Mouse (Mus musculus): Measurements from ENCODE around the gene Ptcd2. TPM values are rescaled to one million over a fixed set of nuclear protein-coding genes. Genes with fewer than 3 reads are reported as not detected.
A peak's percentile ranks its signal among the peaks of the same experiment; 100 is the strongest.

Ptcd2 gene
- 40.8 and 41.1 TPM in 2 replicates for total RNA-seq (2021)
- long read RNA-seq, transcript Ptcd2-201 (10 exons, 1,704 nt) = major isoform, 66 of 80 reads
- long read RNA-seq, partial matches to known transcripts = 10 of 80 reads
- long read RNA-seq, other reads (novel, unspliced or antisense) = 4 of 80 reads

DNA sequence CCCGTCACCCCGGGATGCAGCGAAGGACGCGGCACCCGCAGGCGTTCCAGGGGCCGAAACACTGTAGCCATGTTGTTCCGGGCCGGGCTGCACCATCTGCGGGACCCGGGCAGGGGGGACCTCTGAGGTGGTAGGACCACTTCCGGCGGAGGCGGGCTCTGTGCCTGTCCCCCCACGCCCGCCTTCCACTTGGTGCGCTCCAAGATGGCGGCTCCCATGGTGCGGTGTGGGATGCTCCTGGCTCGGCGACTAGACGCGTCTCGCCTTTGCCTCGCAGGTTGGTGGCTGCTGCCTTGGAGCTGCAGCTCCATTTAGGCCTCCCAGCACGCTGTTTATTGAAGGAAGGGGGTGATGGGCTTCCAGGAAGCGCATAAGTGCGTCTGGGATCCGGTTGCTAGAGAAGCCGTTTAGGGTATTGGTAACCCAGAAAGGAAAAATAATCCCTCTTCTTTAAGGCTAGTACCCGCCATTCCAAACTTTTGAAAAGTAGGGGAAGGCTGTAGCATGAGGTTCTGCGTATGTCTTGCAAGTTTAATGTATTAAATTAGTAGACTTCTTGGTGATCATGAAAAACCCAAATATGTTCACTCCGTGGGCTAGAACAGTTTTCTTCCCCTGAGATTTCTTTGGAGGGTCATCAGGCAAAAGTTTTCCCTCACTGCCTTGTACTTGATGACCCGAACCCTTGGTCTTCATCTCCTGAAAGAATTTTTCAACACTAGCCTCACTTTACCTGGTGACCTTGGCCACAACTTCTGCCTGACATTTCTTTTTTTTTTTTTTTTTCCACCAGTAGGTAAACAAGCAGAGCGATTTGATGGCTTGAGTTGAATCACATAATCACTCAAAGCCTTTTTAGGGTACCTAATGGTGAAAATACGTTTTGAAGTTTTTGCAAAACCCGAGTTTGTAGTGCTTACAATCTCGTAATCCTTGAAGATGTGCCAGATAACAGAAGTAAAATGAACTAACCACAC, at the start of gene Ptcd2, which contains the start of gene Mrps27:
Ptcd2 (minus strand) TSS at position 107 of the 977 bp plus-strand sequence.
Mrps27 (plus strand) TSS at position 188 of the 977 bp plus-strand sequence.
- peak; percentile 99 for DNase-seq

DNA sequence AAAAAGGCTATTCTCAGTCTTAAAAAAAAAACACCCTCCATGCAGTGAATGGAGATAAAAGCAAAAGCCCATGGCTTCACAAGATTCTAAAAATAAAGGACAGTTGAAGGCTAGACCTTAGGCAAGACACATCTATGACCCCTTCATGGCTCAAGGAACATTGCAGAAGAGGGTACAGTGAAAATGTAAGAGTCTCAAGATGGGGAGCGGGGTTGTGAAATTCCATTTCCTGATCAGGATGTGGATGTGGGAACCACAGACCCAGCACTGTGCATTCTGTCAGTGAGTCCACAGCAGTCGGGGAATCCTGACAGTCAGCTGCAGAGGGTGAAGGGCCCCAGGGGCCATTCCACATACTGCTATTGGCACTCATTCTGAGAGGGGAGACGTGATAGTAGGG, 48.6 kb upstream of the Ptcd2 start:
- no peak for DNase-seq

DNA sequence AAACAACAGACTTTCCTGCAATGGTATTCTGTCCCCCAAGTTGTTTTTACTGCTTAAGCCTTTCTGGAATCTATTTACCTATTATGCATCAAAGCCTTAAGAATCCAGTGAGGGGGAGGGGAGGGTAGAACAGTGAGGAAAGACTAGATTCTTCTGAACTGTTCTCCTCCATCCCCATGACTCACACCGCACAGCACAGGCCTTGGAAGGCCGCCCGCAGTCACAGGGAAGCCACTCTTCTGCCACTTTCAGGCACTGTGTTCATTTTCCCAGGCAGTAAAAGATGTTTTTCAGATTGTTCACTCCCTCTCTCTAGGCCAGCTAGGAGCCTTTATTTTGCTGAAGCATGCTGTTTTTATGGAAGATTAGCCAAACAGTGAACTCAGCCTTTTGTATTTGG, 46.9 kb upstream of the Ptcd2 start:
- DNase-seq = peak; percentile 84

DNA sequence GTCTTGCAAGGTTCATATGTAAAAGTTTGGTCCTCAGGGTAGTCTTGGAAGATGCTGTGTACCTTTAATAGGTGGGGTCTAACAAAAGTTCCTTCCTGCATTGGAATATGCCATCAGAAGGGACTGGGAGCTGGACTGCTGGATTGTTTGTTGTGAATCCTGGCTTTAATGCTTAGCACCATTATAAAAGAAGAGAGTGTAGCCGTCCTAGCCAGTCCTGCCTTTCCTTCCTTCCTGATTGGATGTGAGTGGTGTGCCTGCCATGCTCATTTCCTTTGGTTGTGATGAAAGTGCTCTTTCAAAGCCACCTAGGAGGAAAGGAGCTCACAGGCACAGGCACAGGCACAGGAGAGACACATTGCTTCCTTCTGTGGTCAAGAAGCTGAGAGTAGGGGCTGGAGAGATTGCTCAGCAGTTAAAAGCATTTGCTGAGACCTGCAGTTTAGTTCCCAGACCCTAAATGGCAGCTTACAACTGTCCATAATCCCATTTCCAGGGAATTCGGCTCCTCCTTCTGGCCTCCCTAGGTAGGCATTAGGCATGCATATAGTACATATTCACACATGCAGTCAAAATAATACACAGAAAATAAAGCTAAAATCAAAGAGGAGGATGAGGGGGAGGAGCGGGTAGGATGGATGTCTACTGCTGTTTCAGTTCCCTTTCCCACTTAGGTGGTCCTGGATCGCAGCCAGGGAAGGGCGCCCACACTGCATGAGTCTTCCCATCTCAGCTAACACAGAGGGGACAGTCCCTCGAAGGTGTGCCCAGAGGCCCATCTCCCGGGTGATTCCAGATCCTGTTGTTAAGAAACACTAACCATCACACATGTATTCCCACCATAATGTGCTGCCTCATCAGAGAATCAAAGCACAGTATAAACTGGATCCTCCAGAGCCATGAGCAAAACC, 43.7 kb upstream of the Ptcd2 start:
- DNase-seq = no peak

DNA sequence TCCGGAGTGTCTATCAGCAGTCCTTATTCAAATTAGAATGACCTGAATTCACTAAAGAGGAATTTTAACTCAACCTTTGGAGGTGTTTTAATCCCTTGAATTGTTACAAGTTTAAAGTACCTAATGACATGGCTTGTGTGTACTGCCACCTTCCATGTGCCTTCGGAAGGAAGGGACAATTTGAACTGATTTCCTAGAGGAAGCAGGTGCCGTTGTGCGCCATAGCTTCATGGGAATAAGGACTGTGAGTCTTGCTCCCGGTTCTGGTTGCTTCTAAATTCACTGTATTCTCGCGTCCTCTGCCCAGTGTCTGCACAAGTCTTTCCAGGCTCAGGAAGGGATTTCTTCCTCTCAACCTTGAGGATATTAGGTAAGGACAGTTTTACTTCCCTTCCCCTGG, 41.8 kb upstream of the Ptcd2 start:
- DNase-seq = no peak

DNA sequence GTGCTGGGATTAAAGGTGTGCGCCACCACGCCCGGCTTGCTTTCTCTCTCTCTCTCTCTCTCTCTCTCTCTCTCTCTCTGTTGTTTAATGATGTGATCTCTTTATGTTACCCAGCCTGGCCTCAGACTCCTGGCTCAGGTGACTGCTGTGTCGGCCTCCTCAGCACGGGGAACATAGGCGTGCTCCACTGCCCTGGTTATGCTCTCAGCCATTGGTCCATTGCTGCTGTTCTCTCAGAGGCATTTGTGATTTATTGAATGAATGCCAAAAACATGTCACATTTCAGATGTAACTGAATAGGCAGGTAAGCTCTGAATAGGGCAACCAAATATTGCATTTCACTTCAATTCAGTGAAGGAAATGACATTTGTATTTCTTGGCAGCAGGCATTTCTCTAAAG, 41.4 kb upstream of the Ptcd2 start:
- no peak for DNase-seq

DNA sequence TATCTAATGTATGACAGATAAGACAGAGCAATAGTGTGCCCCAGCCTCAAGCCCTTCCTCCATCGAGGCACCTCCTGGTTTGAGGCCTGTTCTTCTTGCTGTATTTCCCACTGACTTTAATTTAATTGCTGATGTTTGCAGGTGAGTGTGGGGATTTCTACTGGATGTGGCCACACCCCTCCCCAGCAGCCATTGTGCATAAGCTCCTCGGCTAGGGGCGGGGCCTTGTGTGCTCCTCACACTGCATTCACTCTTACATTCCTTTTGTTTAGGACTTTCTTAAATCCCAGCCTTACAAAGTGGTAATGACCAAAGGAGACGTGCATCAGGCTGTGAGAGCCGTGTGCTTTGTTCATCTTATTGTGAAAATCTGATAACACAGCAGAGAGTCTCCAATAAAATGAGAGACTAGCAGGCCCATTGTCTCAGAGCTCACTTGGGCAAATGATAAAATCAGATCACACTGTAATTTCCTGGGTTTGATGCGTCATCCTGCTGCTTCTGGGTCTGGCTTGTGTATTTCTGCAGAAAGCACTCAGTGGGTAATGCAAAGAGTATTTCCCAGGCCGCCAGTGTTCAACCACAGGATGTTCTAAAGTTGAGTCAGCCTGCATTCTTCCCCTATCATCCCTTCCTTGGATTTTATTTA, 40.2 kb upstream of the Ptcd2 start:
- no peak for DNase-seq

DNA sequence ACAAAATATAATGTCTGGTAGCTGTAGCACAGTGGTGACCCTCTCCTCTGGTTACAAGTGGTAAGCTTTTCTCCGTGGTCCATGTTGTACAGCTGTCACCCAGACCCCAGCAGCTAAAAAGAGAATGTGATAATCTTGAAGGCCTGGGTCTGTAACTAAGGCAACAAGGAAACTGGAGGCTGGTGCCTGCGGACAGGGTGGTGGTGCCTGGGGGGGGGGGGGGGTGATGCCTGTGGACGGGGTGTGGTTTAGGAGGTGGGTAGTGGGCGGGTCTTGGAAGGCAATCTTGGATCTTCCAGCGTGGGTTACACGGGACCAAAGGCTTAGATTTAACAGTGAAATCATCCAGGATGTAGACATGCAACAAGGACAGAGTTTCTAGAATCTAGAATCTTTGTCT, 37.9 kb upstream of the Ptcd2 start:
- DNase-seq = no peak

DNA sequence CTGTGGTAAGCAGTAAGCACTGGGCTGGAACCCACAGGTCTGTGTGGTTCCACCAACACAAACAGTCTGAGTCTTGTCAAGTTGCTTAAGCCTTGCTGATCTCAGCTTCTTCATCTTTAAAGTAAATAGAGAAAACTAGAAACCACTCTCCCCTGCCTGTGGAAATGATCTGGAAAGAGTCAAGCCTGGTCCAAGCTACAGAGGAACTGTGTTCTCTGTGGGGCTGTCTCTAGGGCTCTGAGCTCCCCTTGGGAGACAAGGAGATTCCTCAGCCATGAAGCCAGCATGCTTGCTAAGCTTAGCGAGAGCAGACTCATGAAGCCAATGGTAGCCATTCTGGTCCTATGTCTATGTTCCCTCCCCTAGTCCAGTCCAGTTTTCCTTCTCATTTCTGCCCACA, 33.7 kb upstream of the Ptcd2 start:
- DNase-seq = no peak

DNA sequence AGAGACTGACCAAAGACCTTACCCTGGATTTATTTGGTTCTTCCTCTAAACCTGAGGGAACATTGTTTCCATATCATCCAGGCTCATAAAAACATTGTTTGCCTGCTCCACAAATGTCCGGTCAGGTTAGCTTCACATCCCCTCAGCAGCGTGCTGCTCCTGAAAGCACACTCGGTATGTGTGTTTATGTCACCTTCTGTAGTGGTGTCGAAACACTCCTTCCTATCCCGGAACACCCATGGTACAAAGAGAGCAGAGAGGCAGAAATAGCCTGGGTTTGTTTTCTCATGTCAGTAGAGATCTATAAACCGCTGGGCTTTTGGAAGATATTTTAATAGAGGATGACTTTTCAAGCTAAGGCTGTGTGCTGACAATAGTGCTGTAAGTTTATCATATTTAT, 32.5 kb upstream of the Ptcd2 start:
- DNase-seq = no peak

DNA sequence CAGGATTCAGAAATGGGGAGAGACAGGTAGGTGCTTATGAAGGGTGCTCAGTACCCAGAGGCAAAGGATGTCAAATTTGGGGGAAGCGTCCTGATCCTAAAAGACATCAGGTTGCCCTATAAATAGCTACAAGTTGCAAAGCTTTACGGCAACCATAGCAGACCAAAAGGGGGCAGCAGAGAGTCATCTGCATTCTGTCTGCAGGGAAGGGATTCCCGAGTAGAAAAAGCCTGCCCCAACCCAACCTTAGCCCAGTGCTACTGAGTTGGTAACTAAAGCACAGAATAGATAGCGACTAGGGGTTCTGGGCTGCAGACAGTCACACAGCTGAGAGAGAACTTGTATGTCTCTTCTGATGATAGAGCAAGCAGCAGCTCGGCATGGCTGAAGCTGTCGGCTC, 31.0 kb upstream of the Ptcd2 start:
- DNase-seq = peak; percentile 78

DNA sequence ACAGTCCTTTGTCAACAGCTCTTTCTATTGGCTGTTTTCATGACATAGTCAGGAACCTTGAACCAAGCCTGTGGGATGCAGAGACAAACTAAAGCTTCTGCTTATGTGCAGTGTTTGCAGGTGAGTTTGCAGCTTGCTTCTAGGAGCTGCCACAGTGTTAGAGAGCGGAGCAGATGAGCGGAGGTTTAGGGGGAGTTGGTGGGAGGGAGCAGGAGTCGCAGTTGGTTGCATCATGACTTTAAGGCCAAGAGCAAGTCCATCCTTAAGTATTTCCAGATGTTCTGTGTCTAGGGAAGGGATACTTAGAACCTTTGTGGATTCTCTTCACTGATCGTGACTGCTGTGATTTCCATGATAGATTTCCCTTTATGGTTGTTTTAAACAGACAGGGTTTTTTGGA, 29.7 kb upstream of the Ptcd2 start:
- DNase-seq = no peak

DNA sequence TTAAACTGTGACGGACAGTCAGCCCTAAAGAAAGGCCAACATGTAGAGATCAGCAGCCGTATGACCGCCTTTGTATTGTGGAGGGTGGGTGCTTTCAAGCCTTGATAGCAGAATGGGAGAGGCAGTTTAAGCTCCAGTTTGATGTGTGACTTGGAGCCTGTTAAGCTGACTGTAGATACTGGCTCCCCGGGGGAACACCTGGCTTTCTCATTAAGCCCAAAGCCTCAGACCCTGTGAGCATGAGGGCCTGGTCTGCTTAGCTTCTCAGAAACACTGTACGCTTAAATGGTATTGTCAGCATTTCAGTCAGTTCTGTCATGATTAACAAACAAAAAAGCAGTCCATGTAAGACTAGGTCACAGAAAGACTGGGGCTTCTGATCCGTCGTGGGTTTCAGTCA, 29.2 kb upstream of the Ptcd2 start:
- DNase-seq = no peak

DNA sequence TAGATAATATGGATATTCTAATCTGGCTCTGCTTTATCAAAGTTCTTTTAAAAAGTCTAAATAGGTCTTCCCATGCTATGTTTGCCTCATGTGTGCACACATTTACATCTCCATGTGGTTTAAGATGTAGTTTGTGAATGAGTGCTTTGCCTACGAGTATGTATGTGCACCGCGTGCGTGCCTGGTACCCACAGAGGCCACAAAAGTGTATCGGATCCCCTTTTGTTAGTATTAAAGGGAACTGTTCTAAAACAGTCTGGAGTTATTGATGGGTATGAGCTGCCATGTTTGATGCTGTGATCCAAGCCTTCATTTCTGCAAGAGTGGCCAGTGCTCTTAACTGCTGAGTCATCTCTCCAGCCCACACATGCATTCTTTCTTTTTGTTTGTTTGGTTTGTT, 26.8 kb upstream of the Ptcd2 start:
- DNase-seq = no peak

DNA sequence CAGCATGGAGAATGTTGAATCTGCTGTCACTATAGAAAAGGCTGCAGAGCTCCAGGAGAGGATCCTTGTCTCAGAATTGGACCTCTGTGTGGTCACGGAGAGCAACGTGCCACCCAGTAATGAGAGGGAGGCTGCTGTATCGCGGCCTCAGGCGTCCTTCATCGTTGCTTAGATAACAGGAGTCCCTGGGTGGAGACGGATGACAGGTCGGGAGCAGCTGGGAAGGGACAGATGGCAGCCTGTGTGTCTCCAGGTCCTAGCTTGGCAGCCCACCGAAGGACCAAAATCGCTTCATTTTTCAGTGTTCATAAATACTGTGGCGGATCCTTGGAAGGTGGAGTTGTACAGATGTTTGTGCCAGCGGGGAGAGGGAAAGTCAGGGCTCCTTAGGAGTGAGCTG, 24.6 kb upstream of the Ptcd2 start:
- no peak for DNase-seq

DNA sequence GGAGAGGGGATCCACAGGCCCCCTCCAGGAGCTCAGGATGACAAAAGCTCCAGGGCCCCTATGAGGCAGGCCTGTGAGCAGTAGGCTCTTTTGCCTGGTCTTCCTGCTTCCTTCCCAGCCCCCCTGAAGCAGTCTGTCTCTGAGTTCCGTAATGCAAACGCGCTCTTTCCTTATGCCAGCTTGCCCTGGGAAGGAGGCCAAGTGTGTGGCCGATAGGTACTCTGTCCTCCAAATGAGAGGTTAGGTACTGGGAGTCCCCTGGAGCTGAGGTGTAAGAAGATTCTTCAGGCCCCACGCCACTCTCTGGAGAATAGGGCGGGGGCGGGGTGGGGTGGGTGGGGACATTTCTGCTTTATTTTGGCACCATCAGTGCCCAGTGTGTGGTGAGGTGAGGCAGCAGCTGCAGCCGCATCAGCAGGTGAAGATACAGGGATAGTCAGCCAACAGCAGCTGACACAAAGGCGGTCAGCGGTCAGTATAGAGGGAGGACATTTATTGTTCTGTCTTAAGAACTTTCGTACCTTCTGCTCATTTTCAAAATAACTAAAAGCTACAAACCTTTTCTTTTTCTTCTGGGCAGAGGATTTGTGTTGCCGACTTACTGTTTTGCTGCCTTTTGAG, 23.2 kb upstream of the Ptcd2 start:
- DNase-seq = no peak

DNA sequence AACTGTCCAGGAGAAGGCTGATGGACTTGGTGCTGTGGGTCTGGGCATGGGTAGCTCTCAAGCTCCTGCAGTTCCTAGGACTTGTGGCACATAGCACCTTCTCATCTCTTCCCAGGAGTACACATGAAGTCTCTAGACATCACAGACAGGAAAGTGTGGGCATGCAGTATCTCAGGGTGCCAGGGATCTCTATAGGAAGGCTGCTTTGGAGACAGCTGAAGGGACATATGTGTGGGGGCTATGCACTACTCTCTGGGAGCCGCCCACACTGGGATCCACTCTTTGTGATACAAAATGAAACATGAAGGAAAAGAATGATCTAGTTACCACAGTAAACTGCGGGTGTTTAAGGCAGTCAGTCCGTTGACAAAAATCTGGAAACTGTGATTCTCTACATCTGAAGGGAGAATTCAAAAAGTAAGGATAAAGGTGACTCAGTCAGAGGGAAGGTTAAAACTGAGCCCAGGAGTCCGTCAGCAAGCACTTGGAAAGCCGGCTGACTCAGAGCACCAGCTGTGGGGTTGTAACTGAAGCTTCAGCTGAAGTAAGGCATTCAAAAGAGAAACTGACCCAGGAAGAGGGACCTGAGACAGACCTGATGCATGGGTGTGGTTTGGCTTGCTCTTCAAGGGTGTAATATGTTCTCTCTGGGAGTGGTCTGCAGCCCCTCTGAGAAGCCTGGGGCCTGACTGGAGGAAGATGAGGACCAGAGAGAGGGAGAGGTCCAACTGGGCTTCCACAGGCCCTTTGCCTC, 22.1 kb upstream of the Ptcd2 start:
- no peak for DNase-seq

DNA sequence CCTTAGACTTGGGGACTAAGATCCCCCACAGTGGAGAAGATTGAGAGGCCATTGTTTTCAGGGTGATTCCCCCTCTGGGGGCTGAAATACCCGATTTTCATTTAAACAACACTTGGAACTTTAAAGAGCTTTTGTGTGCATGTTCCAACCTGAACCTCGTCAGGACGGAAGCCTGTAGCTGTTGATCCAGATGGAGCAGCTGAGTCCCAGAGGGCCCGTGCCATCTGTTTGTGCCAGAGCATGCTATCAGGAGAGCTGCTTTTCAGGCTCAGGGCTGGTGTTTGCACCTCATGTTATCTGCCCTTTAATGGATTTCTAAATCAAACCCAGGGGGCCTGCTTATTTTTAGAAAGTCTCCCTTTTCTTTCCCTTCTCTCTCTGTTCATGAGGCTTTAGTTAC, 19.4 kb upstream of the Ptcd2 start:
- no peak for DNase-seq

DNA sequence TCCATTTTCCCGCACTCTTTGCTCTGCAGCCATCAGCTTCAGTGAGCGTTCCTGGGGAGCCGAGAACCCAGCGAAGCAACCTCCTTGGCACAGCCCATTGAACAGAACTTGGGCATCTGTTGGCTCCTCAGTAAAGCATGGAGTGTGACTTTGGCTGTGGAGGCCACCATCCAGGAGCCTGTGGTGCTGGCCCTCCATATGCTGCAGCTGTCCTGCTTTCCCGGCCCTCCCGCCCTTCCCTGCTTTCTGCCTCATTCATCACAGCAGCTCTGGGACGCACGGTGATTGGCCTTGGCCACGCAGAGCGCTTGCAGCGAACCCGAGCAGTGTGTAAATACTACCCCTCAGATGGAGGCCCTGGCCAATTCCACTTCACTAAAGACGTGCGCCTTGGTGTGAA, 14.4 kb upstream of the Ptcd2 start:
- peak; percentile 18 for DNase-seq

DNA sequence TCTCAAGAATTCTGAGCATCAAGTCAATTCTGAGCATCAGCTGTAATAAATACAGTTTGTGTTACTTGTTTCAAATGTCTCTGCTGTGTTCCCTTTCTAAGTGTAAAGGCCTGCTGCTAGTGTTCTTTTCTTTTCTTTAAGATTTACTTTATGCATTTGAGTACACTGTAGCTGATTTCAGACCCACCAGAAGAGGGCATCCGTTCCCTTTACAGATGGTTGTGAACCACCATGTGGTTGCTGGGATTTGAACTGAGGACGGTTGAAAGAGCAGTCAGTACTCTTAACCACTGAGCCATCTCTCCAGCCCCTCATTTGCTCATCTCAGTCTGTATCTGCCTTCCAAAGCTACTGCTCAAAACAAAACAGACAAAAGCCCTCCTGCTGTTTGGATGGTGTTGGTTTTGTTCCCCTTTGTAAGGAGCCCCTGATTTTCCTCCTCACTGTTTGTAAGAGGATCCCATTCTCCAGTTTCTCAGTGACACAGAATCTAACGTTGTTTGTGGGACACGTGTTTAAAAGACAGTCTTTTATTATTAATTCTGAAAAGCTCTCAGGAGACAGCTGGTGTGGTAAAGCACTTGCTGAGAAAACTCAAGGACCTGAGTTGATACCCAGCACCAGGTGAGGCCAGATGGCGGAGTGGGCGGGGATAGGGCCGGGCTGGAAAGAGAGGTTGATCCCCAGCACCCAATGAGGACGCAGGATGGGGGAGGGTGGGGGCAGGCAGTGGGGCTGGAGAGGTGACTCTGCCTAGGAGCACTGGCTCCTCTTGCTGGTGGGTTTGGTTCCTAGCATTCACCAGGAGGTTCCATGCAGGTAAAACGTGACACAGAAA, 12.1 kb upstream of the Ptcd2 start:
- no peak for DNase-seq
